Mouse (Mus musculus) forelimb bud, embryonic 11.5 days (tissue): ENCODE measurements at regions not wholly inside any gene's neighbourhood (a gene's known extent, or its start where the extent isn't known, plus 50 kb on each side); places are given as distances from the start of the nearest gene placed in this dataset.
"Not testable (repeated sequence)": the region's sequence is repeated elsewhere in the genome, so short reads cannot be mapped to it uniquely, and the experiment has no call there.

ENCODE experiments used
- DNase-seq: peaks from one replicate; pipeline ENCODE4 v3.0.0-alpha.2; 2012; ENCODE audit warnings: low read depth, low spot score

DNA sequence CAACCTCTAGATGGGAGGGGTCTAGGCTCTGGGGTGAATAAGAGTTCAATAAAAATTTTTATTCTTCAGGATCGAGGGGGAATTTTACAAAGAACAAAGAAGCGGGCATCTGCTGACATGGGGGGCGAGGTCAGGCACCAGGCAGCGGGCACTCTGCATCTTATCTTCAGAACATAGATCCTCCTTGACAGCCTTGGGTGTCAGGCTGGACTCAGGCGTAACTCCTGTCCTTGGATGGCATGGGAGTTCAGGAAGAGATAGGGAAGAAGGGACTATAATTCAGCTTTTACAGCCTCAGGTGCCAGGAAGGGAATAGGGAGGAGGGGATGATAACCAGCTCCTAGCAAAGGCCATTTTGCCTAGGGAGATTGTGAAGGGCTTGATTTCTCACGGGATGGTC is 753.1 kb downstream of the Gm10330 start:
- DNase-seq = not testable (repeated sequence)

DNA sequence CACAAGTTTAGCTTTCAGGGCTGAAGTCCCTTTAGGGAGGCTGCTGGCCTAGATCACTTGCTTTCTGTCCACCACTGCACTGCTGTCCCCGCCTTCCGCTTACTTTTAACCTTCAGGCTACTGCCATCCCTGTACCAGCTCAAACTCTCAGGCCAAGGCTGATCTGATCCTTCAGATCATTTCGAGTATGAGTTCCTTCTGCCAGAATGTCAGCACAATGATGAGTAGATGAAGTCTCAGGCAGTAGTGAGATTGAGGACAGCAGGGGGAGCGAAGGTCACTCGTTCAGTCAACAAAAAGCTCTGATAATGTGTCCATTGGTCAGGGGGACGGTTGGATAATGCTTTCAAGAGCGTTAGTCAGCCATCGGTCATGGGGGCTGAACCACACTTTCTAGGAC is 756.5 kb downstream of the Gm10330 start:
- DNase-seq = not testable (repeated sequence)

DNA sequence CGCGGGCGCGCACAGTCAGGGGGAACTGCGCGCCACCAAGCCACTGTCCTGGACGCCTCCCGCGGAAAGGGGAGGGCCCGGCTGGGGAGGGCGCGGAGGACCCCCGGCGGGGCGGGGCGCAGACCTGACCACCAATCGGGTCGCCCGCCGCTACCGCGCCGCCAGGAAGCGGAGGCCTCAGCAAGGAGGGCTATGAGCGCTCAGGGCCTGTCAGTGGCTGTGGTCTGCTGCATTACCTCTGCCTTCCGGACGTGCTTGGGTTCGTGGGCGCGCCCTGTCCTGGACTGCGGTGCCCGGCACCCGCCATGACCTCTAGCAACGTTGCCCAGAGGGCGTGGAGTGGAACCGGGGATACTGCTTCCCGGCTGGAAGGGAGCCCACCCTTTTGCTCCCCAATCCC is 769.9 kb downstream of the Gm10330 start:
- DNase-seq = peak; percentile 1

DNA sequence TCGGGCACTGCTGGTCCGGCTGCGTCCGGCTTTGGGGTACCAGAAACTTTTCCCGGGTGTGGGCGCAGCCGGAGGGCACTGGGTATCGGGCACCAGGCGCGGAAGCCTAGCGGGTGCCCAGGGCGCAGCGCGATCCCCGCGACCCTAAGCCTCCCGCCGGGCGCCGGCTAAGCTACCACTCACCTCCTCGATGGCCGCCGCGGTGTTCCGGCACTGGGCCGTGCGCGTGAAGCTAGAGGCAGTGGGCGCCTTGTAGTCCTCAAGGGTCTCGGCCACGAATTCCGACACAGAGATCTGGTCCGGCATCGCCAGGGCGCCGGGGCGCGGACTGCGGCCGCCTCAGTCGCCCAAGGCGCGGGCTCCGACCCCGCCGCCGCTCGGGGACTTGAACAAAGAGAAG is 770.4 kb downstream of the Gm10330 start:
- DNase-seq = not testable (repeated sequence)
